Mouse (Mus musculus) left cerebral cortex, adult 2 months (tissue): Measurements from ENCODE around the gene Edar. TPM values are rescaled to one million over a fixed set of nuclear protein-coding genes. Genes with fewer than 3 reads are reported as not detected.
A peak's percentile ranks its signal among the peaks of the same experiment; 100 is the strongest.

Experiments
- DNase-seq, 2 experiments: peaks; one replicate each; pipeline ENCODE4 v3.0.0; 2021 to 2022; ENCODE audit warnings: low spot score in 2 of 2, mixed read lengths in 1 of 2; ENCODE audit errors: extremely low spot score in 1 of 2
- H3K27ac ChIP-seq: fragments of 200-600 bp; 2 replicates; pipeline ENCODE4 v1.8.1; 2022
- H3K4me3 ChIP-seq: fragments of 200-600 bp; 2 replicates; pipeline ENCODE4 v1.8.1; 2022
- CTCF ChIP-seq: fragments of 200-600 bp; IDR thresholded peaks from 2 replicates; pipeline ENCODE4 v1.8.1; 2022; ENCODE audit warnings: antibody characterized with exemption, mild to moderate bottlenecking, moderate library complexity
- intact Hi-C: fragments of 180-260 bp; cut with DNase I; formaldehyde crosslinking; loops from one replicate; pipeline ENCODE4 v1.15.1; 2025
- total RNA-seq, 2 experiments: library from RNA; stranded (reverse); gene quantifications; 2 replicates each; pipeline ENCODE4 v1.2.3; 2021

Gene Edar
- total RNA-seq, 2 experiments from 2014 or later, result 0.14 to 0.20 TPM

- DNase-seq, result no peak
- no peak; the same call in 1 of the 2 replicates for TF ChIP-seq CTCF
- H3K27ac ChIP-seq, result no peak overlapping the region
- intact Hi-C loops, result no loop called here
- H3K4me3 ChIP-seq, result no peak overlapping the region
These were observed 26.7 kb downstream of the Edar start for GRCm38 (mm10) chr10:58648787-58649186.

- no peak for DNase-seq
- intact Hi-C loops, result no loop called here
- H3K27ac ChIP-seq, result no peak overlapping the region
- no peak overlapping the region for H3K4me3 ChIP-seq
- TF ChIP-seq CTCF, result no peak
These were observed 30.8 kb downstream of the Edar start for GRCm38 (mm10) chr10:58644671-58645070.

GRCm38 (mm10) chr10:58644194-58644593 lies 31.3 kb downstream of the Edar start:
- intact Hi-C loops, result no loop called here
- Histone ChIP-seq H3K27ac (no peak overlapping the region), H3K4me3 (no peak overlapping the region)
- DNase-seq, result no peak
- TF ChIP-seq CTCF, result no peak

GRCm38 (mm10) chr10:58643001-58643400 lies 32.5 kb downstream of the Edar start:
- Histone ChIP-seq H3K4me3 (no peak overlapping the region), H3K27ac (no peak overlapping the region)
- TF ChIP-seq CTCF, result no peak
- DNase-seq, result no peak
- intact Hi-C loops, result no loop called here

- intact Hi-C loops, result no loop called here
- Histone ChIP-seq H3K27ac (no peak overlapping the region), H3K4me3 (no peak overlapping the region)
- no peak for TF ChIP-seq CTCF
- DNase-seq, result no peak
These were observed 33.8 kb downstream of the Edar start for GRCm38 (mm10) chr10:58641631-58642030.

- Histone ChIP-seq H3K4me3 (no peak overlapping the region), H3K27ac (no peak overlapping the region)
- intact Hi-C loops, result no loop called here
- TF ChIP-seq CTCF, result no peak
- DNase-seq, result no peak
These were observed 34.7 kb downstream of the Edar start for GRCm38 (mm10) chr10:58640446-58641400.

- Histone ChIP-seq H3K27ac (no peak overlapping the region), H3K4me3 (no peak overlapping the region)
- no peak for DNase-seq
- TF ChIP-seq CTCF, result no peak
- intact Hi-C loops, result no loop called here
These were observed 36.2 kb downstream of the Edar start for GRCm38 (mm10) chr10:58639291-58639690.

- intact Hi-C loops, result no loop called here
- Histone ChIP-seq H3K4me3 (no peak overlapping the region), H3K27ac (no peak overlapping the region)
- TF ChIP-seq CTCF, result no peak
- DNase-seq, result no peak
These were observed 38.9 kb downstream of the Edar start for GRCm38 (mm10) chr10:58636431-58637080.

GRCm38 (mm10) chr10:58633507-58633906 lies 41.9 kb downstream of the Edar start:
- intact Hi-C loops, result no loop called here
- no peak overlapping the region for H3K27ac ChIP-seq
- no peak for TF ChIP-seq CTCF
- DNase-seq, result no peak
- no peak overlapping the region for H3K4me3 ChIP-seq

- intact Hi-C loops, result loop anchor here (2.0 kb wide), 1 partner anchor 47 kb away; the partner anchor contains the start of gene Edar
- Histone ChIP-seq H3K4me3 (no peak overlapping the region), H3K27ac (no peak overlapping the region)
- peak; percentile 67 for TF ChIP-seq CTCF
- DNase-seq, result peak; percentile 38 to 56
These were observed 47.9 kb downstream of the Edar start for GRCm38 (mm10) chr10:58627569-58627968.

- TF ChIP-seq CTCF, result no peak
- intact Hi-C loops, result loop anchor here (5.0 kb wide), 1 partner anchor 63 kb away; no protein-coding TSS in a partner anchor
These were observed 50.4 kb downstream of the Edar start for GRCm38 (mm10) chr10:58624848-58625711.

GRCm38 (mm10) chr10:58619266-58619665 lies 56.2 kb downstream of the Edar start:
- DNase-seq, result no peak
- Histone ChIP-seq H3K4me3 (no peak overlapping the region), H3K27ac (no peak overlapping the region)
- intact Hi-C loops, result no loop called here
- TF ChIP-seq CTCF, result no peak

More at GRCm38 (mm10) chr10:58624848-58625711, 50.4 kb downstream of the Edar start:
- Histone ChIP-seq H3K4me3 (no peak overlapping the region), H3K27ac (no peak overlapping the region)
- no peak for DNase-seq
